Mouse (Mus musculus): ENCODE measurements around the gene P2ry13. TPM values are rescaled to one million over a fixed set of nuclear protein-coding genes. Genes with fewer than 3 reads are reported as not detected.

P2ry13 gene
- total RNA-seq, 1 experiment, result not detected

- Histone ChIP-seq H3K9ac (ENCODE audit: insufficient read depth, low read depth, low read length, poor library complexity, severe bottlenecking) (no peak overlapping the region), H3K9me3 (ENCODE audit: control insufficient read depth, insufficient read depth, low read depth, low read length) (no peaks in the 10 kb centered on the region), H3K4me1 (ENCODE audit: control insufficient read depth in 2 of 2, insufficient read depth in 2 of 2, low read length in 2 of 2, poor library complexity in 1 of 2) (no peaks in the 10 kb centered on the region), H3K27ac (ENCODE audit: insufficient read depth, low read depth, low read length, poor library complexity, severe bottlenecking) (no peak overlapping the region), H3K4me3 (ENCODE audit: insufficient read depth in 1 of 2, low read depth in 1 of 2, low read length in 2 of 2, poor library complexity in 1 of 2, severe bottlenecking in 1 of 2) (no peak overlapping the region), H3K36me3 (ENCODE audit: control insufficient read depth, insufficient read depth, low read length, poor library complexity, severe bottlenecking) (no peaks in the 10 kb centered on the region)
- in situ Hi-C loops (cut with MboI; ENCODE audit: low sequenced_read_pairs in 2 of 2, unreplicated experiment in 2 of 2), result no loop called here
- DNase-seq (ENCODE audit: low read depth, low spot score), result no peak
- no peak for TF ChIP-seq ZC3H11A (IDR thresholded peaks at IDR 0.05; ENCODE audit: borderline replicate concordance, low read depth, low read length)
- no peak for TF ChIP-seq ZNF384 (IDR thresholded peaks at IDR 0.05; ENCODE audit: low read depth, low read length)
- TF ChIP-seq CHD2 (IDR thresholded peaks at IDR 0.05; ENCODE audit: low read depth, low read length), result no peak
- no peak for TF ChIP-seq MAFK (IDR thresholded peaks at IDR 0.05; ENCODE audit: insufficient read depth, low read depth, low read length)
- no peak for TF ChIP-seq HCFC1 (IDR thresholded peaks at IDR 0.05; ENCODE audit: borderline replicate concordance, insufficient read depth, low read length)
These were observed 5.8 kb downstream of the P2ry13 start for GRCm38 (mm10) chr3:59204719-59205503.

GRCm38 (mm10) chr3:59203802-59204520, 6.7 kb downstream of the P2ry13 start:
- TF ChIP-seq ZC3H11A (IDR thresholded peaks at IDR 0.05; ENCODE audit: borderline replicate concordance, low read depth, low read length) (no peak), ZNF384 (IDR thresholded peaks at IDR 0.05; ENCODE audit: low read depth, low read length) (no peak), MAFK (IDR thresholded peaks at IDR 0.05; ENCODE audit: insufficient read depth, low read depth, low read length) (no peak), CHD2 (IDR thresholded peaks at IDR 0.05; ENCODE audit: low read depth, low read length) (no peak), HCFC1 (IDR thresholded peaks at IDR 0.05; ENCODE audit: borderline replicate concordance, insufficient read depth, low read length) (no peak)
- no peaks in the 10 kb centered on the region for H3K4me1 ChIP-seq (ENCODE audit: control insufficient read depth in 2 of 2, insufficient read depth in 2 of 2, low read length in 2 of 2, poor library complexity in 1 of 2)
- H3K27ac ChIP-seq (ENCODE audit: insufficient read depth, low read depth, low read length, poor library complexity, severe bottlenecking), result no peak overlapping the region
- no peaks in the 10 kb centered on the region for H3K36me3 ChIP-seq (ENCODE audit: control insufficient read depth, insufficient read depth, low read length, poor library complexity, severe bottlenecking)
- in situ Hi-C loops (cut with MboI; ENCODE audit: low sequenced_read_pairs in 2 of 2, unreplicated experiment in 2 of 2), result no loop called here
- H3K9me3 ChIP-seq (ENCODE audit: control insufficient read depth, insufficient read depth, low read depth, low read length), result no peaks in the 10 kb centered on the region
- H3K9ac ChIP-seq (ENCODE audit: insufficient read depth, low read depth, low read length, poor library complexity, severe bottlenecking), result no peak overlapping the region
- H3K4me3 ChIP-seq (ENCODE audit: insufficient read depth in 1 of 2, low read depth in 1 of 2, low read length in 2 of 2, poor library complexity in 1 of 2, severe bottlenecking in 1 of 2), result no peak overlapping the region
- DNase-seq (ENCODE audit: low read depth, low spot score), result no peak

GRCm38 (mm10) chr3:59197329-59197948, 13.2 kb downstream of the P2ry13 start:
- DNase-seq (ENCODE audit: low read depth, low spot score), result no peak
- Histone ChIP-seq H3K4me3 (ENCODE audit: insufficient read depth in 1 of 2, low read depth in 1 of 2, low read length in 2 of 2, poor library complexity in 1 of 2, severe bottlenecking in 1 of 2) (no peak overlapping the region), H3K9me3 (ENCODE audit: control insufficient read depth, insufficient read depth, low read depth, low read length) (no peaks in the 10 kb centered on the region), H3K4me1 (ENCODE audit: control insufficient read depth in 2 of 2, insufficient read depth in 2 of 2, low read length in 2 of 2, poor library complexity in 1 of 2) (no peaks in the 10 kb centered on the region), H3K36me3 (ENCODE audit: control insufficient read depth, insufficient read depth, low read length, poor library complexity, severe bottlenecking) (no peaks in the 10 kb centered on the region), H3K27ac (ENCODE audit: insufficient read depth, low read depth, low read length, poor library complexity, severe bottlenecking) (no peak overlapping the region), H3K9ac (ENCODE audit: insufficient read depth, low read depth, low read length, poor library complexity, severe bottlenecking) (no peak overlapping the region)
- in situ Hi-C loops (cut with MboI; ENCODE audit: low sequenced_read_pairs in 2 of 2, unreplicated experiment in 2 of 2), result no loop called here
- TF ChIP-seq HCFC1 (IDR thresholded peaks at IDR 0.05; ENCODE audit: borderline replicate concordance, insufficient read depth, low read length), result no peak
- no peak for TF ChIP-seq ZNF384 (IDR thresholded peaks at IDR 0.05; ENCODE audit: low read depth, low read length)
- no peak for TF ChIP-seq CHD2 (IDR thresholded peaks at IDR 0.05; ENCODE audit: low read depth, low read length)
- TF ChIP-seq MAFK (IDR thresholded peaks at IDR 0.05; ENCODE audit: insufficient read depth, low read depth, low read length), result no peak
- no peak for TF ChIP-seq ZC3H11A (IDR thresholded peaks at IDR 0.05; ENCODE audit: borderline replicate concordance, low read depth, low read length)

GRCm38 (mm10) chr3:59194938-59195337, 15.7 kb downstream of the P2ry13 start, which contains the start of gene Gpr87:
Gene Gpr87 (minus strand): TSS chr3:59195104.
- Histone ChIP-seq H3K4me3 (ENCODE audit: insufficient read depth in 1 of 2, low read depth in 1 of 2, low read length in 2 of 2, poor library complexity in 1 of 2, severe bottlenecking in 1 of 2) (no peak within 1 kb of the TSS), H3K9ac (ENCODE audit: insufficient read depth, low read depth, low read length, poor library complexity, severe bottlenecking) (no peak within 1 kb of the TSS), H3K27ac (ENCODE audit: insufficient read depth, low read depth, low read length, poor library complexity, severe bottlenecking) (no peak within 1 kb of the TSS), H3K4me1 (ENCODE audit: control insufficient read depth in 2 of 2, insufficient read depth in 2 of 2, low read length in 2 of 2, poor library complexity in 1 of 2) (no peaks in the 10 kb centered on the region), H3K9me3 (ENCODE audit: control insufficient read depth, insufficient read depth, low read depth, low read length) (no peaks in the 10 kb centered on the region), H3K36me3 (ENCODE audit: control insufficient read depth, insufficient read depth, low read length, poor library complexity, severe bottlenecking) (no peaks in the 10 kb centered on the region; the same call in 1 of the 2 replicates)
- TF ChIP-seq ZNF384 (IDR thresholded peaks at IDR 0.05; ENCODE audit: low read depth, low read length) (no peak), HCFC1 (IDR thresholded peaks at IDR 0.05; ENCODE audit: borderline replicate concordance, insufficient read depth, low read length) (no peak), CHD2 (IDR thresholded peaks at IDR 0.05; ENCODE audit: low read depth, low read length) (no peak), MAFK (IDR thresholded peaks at IDR 0.05; ENCODE audit: insufficient read depth, low read depth, low read length) (no peak), ZC3H11A (IDR thresholded peaks at IDR 0.05; ENCODE audit: borderline replicate concordance, low read depth, low read length) (no peak)
- in situ Hi-C loops (cut with MboI; ENCODE audit: low sequenced_read_pairs in 2 of 2, unreplicated experiment in 2 of 2), result no loop called here
- no peak for DNase-seq (ENCODE audit: low read depth, low spot score)
